Mouse (Mus musculus) B cell, adult (primary cell): Measurements from ENCODE around the gene Mtf1. TPM values are rescaled to one million over a fixed set of nuclear protein-coding genes. Genes with fewer than 3 reads are reported as not detected.

Experiments used
- total RNA-seq: library from RNA; stranded (reverse); gene quantifications from 4 replicates; pipeline ENCODE4 v1.2.4, GENCODE M21; 2023; ENCODE audit not compliant: inconsistent age

Mtf1 gene
- total RNA-seq = 37.9 to 49.0 TPM (median 43.0 TPM) in 4 replicates

DNA sequence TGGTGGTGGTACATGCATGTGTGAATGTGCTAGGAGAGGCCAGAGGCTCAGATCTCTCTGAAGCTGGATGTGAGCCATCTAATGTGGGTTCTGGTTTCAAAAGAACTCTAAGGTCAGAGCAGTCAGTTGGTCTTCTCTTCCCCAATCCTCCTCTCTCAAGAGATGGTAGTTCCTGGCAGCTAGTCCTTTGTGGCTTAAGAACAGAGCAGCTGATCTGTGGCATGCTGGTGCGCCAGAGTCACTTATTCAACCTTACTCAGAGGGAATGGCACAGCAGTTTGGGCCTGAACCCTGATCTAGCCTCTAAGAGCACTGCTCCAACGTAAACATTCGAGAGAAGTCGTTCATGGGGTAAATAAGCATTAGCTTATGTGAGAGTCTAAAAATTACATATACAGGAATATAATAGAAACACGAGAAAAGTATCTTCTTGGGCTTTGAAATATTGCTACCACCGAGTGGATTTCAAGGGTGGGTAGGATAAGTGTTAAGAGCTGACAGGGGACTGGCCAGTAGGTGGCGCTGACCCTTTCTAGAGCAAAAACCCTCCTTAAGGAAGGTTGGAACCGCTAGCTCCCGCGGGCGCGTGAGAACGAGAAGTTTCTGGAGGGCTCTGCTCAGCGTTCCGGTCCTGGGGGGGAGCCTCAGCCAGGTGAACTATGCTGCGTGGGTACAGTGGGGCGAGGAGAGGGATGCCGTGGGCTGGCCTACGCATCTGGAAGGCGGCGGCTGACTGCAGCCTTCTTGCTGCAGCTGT lies at the start of gene Mtf1:
Mtf1 (plus strand) TSS at position 553 of the 757 bp plus-strand sequence.

DNA sequence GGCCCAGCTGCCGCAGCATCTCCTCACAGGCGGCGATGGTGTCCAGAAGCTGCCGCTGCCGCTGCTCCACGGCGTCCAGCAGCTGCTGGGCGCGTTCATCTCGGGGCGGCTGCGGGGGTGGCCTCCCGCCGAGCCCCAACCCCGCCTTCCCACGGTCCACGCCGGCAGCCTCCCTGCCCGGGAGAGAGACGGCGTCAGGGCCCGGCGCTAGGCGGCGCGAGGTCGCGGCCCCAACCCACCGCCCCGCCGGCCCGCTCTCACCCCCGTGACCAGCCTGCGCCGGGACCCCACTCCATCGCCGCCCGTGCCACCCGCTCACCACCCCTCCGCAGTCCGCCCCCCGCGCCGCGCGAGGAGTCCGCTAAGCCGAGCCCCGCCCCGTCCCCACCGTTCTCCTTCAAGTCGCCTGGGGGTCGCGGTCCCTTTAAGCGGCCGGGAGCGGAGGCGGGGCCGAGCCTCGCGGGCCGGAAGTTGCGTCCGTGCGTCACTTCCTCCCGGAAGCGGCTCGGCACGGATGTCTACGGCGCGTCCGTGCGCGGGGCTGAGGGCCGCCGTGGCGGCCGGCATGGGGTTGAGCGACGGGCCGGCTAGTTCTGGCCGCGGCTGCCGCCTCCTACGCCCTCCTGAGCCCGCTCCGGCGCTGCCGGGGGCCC lies 48.5 kb downstream of the Mtf1 start, which contains the start of gene Yrdc:
Yrdc (plus strand) TSS at position 419 of the 653 bp plus-strand sequence.

DNA sequence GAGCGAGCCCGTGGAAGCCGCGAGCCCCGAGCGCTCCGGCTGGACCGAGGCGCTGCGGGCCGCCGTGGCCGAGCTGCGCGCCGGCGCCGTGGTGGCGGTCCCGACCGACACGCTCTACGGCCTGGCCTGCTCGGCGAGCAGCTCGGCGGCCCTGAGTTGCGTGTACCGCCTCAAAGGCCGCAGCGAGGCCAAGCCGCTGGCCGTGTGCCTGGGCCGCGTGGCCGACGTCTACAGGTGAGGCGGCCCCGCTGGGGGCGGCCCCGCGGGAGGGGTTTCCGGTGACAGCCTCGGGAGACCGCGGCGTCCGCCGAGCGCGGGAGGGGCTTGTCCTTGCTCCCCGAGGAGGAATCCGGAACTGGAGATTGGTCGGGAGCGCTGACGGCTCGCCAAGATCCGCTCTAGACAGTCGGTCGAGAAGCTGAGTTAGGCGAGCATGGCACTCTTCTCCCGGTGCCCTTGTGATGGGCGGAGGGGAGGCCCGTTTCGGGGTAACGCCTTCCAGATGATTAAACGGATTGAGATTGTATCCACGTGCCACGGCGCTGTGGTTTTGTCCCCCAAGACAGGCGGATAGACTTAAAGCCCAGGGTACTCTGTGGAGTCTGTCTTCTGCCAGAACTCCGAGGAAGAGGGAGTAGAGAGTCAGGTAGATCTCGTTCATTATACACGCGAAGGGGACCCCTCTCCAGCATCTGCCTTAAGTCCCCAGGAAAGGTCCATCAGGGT lies 49.2 kb downstream of the Mtf1 start, which contains the start of gene 1110065P20Rik:
1110065P20Rik (minus strand) TSS at position 264 of the 726 bp plus-strand sequence.

DNA sequence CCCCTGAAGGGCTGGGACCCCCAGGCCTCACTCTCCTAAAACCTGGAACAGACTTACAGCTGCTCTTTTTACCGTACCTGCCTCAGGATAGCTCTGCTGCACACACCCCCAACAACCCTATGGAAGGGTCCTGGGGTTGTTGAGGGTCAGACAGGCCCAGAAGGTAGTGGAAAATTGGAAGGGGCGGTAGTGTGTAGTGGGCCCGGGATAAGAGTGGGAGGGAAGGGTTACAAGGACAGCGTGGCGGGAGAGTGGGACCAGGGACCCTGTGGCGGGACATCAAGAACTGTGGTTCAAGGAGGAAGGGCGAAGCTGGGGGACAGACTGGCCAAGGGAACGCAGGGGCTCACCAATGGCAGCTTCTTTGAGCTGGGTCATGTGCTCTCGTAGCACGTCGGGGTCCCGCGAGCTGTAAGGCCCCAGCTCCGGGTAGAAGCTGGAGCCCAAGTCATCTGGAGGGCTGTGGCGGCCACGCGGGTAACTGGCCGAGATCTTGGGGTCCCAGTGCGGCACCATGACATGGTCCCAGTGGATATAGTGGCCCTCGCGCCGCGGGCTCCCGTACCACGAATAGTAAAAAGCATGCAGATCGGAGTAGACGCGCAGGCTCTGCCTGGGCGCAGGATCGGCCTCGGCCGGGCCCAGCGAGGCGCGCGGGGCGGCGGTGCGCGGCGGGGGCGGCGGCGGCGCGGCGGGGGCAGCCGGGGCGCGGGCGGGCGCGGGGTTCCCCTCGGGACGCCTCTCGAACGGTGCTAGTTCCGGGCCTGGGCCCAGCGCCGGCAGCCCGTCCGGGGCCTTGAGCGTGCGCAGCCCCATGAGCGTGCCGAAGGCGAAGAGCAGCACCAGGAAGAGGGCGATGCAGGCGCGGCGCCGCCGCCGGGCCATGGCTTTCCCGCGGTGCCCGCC lies 59.6 kb downstream of the Mtf1 start, which contains the start of gene Maneal:
Maneal (minus strand) TSS at position 889 of the 906 bp plus-strand sequence.

DNA sequence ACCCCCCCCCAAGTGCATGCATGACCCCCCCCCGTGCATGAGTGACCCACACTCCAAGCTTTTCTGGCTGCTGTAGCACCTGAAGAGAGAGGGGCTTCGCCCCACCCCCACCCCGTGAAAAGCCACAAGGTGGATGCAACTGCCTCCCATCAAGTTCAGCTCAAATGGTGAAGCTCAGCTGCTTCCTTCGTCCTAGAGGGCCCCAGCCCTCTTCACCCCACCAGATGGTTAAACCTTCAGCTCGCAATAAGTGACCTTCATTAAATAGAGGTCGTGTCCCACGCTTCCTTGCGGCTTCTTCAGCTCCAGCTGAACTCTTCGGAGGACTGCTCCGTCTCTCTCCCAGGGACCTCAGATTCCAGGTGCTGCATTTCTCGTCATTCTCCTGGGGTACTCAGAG lies 78.7 kb downstream of the Mtf1 start, which contains the start of gene Epha10:
Epha10 (plus strand) TSS at position 301 of the 400 bp plus-strand sequence.

Other genes with a start within 250 kb of the Mtf1 start
- not detected in 4 replicates for gene 3100002H09Rik, start 191.3 kb upstream of the Mtf1 start, total RNA-seq
- not detected in 4 replicates for gene Pou3f1, start 145.3 kb upstream of the Mtf1 start, total RNA-seq
- 21.3 to 25.1 TPM (median 22.3 TPM) in 4 replicates for gene Utp11, start 108.5 kb upstream of the Mtf1 start, total RNA-seq
- 13.5 to 20.1 TPM (median 17.8 TPM) in 4 replicates for gene Fhl3, start 101.4 kb upstream of the Mtf1 start, total RNA-seq
- 54.2 to 61.6 TPM (median 56.9 TPM) in 4 replicates for gene Sf3a3, start 87.3 kb upstream of the Mtf1 start, total RNA-seq
- gene Inpp5b, start 60.3 kb upstream of the Mtf1 start, total RNA-seq = 36.4 to 45.8 TPM (median 39.5 TPM) in 4 replicates
- 113 to 137 TPM (median 121 TPM) in 4 replicates for gene Yrdc, start 48.6 kb downstream of the Mtf1 start, total RNA-seq
- gene 1110065P20Rik, start 49.1 kb downstream of the Mtf1 start, total RNA-seq = 14.3 to 15.5 TPM (median 14.7 TPM) in 4 replicates
- gene Maneal, start 60.1 kb downstream of the Mtf1 start, total RNA-seq = 0.30 to 0.77 TPM (median 0.50 TPM) in 4 replicates
- gene Epha10, start 78.8 kb downstream of the Mtf1 start, total RNA-seq = not detected in 4 replicates
- 17.5 to 25.3 TPM (median 22.7 TPM) in 4 replicates for gene 9930104L06Rik, start 134.9 kb downstream of the Mtf1 start, total RNA-seq
- 3.5 to 4.1 TPM (median 3.6 TPM) in 4 replicates for gene Cdca8, start 137.2 kb downstream of the Mtf1 start, total RNA-seq
- 1.4 TPM in 1 of 4 replicates, not detected in the others for gene Rspo1, start 184.3 kb downstream of the Mtf1 start, total RNA-seq
- gene Gnl2, start 214.5 kb downstream of the Mtf1 start, total RNA-seq = 79.5 to 103 TPM (median 95.9 TPM) in 4 replicates